Mouse (Mus musculus) heart, embryonic 11.5 days (tissue): ENCODE measurements at regions not wholly inside any gene's neighbourhood (a gene's known extent, or its start where the extent isn't known, plus 50 kb on each side); places are given as distances from the start of the nearest gene placed in this dataset.

Experiments used
- ATAC-seq: fragments of 200-750 bp; cut with Nextera tagmentation; replicated peaks from 2 replicates; pipeline ENCODE4 v1.8.0; 2017; ENCODE audit warnings: moderate library complexity; ENCODE audit not compliant: insufficient number of reproducible peaks, low FRiP score, low TSS enrichment
- H3K27ac ChIP-seq: fragments of 300-500 bp; sonication (generic); 2 replicates; pipeline ENCODE4 v1.5.1; 2014; ENCODE audit warnings: mild to moderate bottlenecking, low read depth, low read length
- H3K27me3 ChIP-seq: fragments of 300-500 bp; sonication (generic); 2 replicates; pipeline ENCODE4 v1.6.1; 2014; ENCODE audit warnings: mild to moderate bottlenecking, low read length, mixed read lengths; ENCODE audit not compliant: control insufficient read depth, insufficient read depth
- H3K36me3 ChIP-seq: fragments of 300-500 bp; sonication (generic); 2 replicates; pipeline ENCODE4 v1.6.1; 2014; ENCODE audit warnings: mild to moderate bottlenecking, low read length, moderate library complexity, mixed read lengths; ENCODE audit not compliant: control insufficient read depth, insufficient read depth
- H3K4me1 ChIP-seq: fragments of 300-500 bp; sonication (generic); 2 replicates; pipeline ENCODE4 v1.6.1; 2014; ENCODE audit warnings: low read length; ENCODE audit not compliant: control insufficient read depth, insufficient read depth
- H3K4me2 ChIP-seq: fragments of 300-500 bp; sonication (generic); 2 replicates; pipeline ENCODE4 v1.6.1; 2014; ENCODE audit warnings: mild to moderate bottlenecking, moderate library complexity
- H3K4me3 ChIP-seq: fragments of 300-500 bp; sonication (generic); 2 replicates; pipeline ENCODE4 v1.5.1; 2014; ENCODE audit warnings: low read depth, low read length
- H3K9ac ChIP-seq: fragments of 300-500 bp; sonication (generic); 2 replicates; pipeline ENCODE4 v1.6.1; 2014; ENCODE audit warnings: mild to moderate bottlenecking, low read depth, low read length, moderate library complexity
- H3K9me3 ChIP-seq: fragments of 300-500 bp; sonication (generic); replicated peaks from 2 replicates; pipeline ENCODE4 v1.6.1; 2016; ENCODE audit warnings: low read length; ENCODE audit not compliant: control insufficient read depth
- WGBS: fragments of 180-500 bp; shearing (Covaris S2); extraction: QIAGEN DNeasy Blood & Tissue Kit; methylation state at CpG from one replicate; pipeline ENCODE4 v1.1.7; 2014; ENCODE audit not compliant: insufficient replicate concordance; 5-methylcytosine and 5-hydroxymethylcytosine counted together

DNA sequence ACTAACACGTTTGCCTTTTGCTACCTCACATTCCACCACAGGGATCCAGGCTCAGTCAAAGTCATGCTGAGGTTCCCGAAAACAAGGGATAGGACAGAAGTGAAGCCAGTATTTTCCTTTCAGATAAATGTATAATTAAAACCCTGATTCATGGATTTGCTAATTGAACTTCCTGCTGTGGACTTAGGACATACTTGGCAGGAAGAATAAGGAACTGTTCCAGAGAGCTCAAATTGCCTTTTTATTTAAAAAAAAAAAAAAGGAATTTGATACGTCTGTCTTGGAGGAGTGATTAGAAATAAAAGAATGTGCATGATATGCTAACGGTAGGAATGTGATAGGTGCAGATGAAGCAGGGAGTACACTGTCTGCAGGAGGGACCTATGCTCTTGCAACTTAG lies 181.7 kb downstream of the Rps29 start:
- Histone ChIP-seq H3K4me3 (no peak overlapping the region), H3K9me3 (no peaks in the 10 kb centered on the region), H3K27me3 (no peaks in the 10 kb centered on the region), H3K4me1 (no peaks in the 10 kb centered on the region), H3K9ac (no peak overlapping the region), H3K27ac (no peak overlapping the region), H3K4me2 (no peak overlapping the region), H3K36me3 (no peaks in the 10 kb centered on the region)
- no peak for ATAC-seq
- WGBS, result 58% methylated on average over 4 of the region's 4 CpGs

DNA sequence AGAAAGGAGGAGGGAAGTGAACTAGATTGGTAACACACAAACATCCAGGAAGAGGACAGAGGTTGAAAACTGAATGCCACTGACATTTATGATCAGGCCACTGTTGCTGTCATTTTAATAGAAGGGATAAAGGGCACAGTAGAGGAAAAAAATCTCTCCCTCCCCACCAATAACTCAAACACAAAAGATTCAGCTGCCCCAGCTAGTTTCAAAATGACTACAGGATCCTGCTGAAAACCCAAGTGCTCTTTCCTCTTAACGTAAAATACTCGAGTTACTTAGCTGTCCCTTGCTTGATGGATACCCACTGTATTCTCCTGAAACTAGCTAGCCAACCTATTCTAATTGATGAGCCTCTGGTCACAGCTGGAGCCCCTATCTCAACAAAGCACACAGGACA lies 211.7 kb downstream of the Rps29 start:
- H3K27me3 ChIP-seq, result no peaks in the 10 kb centered on the region
- H3K9me3 ChIP-seq, result no peaks in the 10 kb centered on the region
- H3K27ac ChIP-seq, result no peak overlapping the region
- no peaks in the 10 kb centered on the region for H3K4me1 ChIP-seq
- no peak for ATAC-seq
- no peaks in the 10 kb centered on the region for H3K36me3 ChIP-seq
- H3K4me3 ChIP-seq, result no peak overlapping the region
- H3K9ac ChIP-seq, result no peak overlapping the region
- H3K4me2 ChIP-seq, result no peak overlapping the region
- 85% methylated on average over 2 of the region's 2 CpGs for WGBS

DNA sequence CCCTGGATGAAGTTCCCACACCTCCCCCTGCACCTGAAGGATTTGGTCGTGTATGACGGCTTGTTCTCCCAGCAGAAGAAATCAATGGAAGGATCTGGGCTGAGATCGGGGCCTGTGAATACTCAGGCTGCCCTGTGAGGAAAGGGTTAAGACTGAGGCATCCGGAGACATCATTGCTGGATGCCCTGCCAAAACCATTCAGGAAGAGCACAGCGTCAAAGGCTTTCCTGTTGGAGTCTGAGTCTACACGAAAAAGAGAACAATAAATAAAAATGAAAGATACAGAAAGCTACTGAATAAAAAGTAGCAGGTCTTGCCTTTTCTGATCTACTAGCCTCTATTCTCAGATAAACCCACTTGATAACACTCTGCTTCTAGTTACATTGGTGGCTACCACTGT lies 248.4 kb downstream of the Rps29 start:
- no peak overlapping the region for H3K27ac ChIP-seq
- no peak overlapping the region for H3K9ac ChIP-seq
- H3K27me3 ChIP-seq, result no peaks in the 10 kb centered on the region
- no peaks in the 10 kb centered on the region for H3K36me3 ChIP-seq
- no peaks in the 10 kb centered on the region for H3K9me3 ChIP-seq
- no peak overlapping the region for H3K4me3 ChIP-seq
- H3K4me1 ChIP-seq, result no peaks in the 10 kb centered on the region
- no peak overlapping the region for H3K4me2 ChIP-seq
- no peak for ATAC-seq
- WGBS, result 41% methylated on average over 6 of the region's 6 CpGs

DNA sequence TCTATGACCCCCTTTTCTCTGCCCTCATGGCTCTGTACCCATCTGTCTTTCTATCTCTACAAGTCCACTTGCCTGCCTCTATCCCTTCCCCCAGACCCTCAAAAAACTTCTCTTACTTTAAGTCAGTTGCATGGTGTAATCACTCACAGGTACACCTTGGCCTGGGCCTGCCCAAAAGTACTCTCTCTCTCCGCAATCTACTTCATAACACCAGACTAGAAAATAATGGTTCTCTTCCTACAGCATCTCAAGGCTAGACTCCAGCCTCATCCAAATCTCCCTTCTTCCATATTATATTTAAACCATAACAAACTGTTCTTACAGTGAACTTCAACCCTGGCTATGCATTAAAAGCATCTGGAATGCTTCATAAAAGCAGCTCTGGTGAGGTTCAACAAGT lies 254.2 kb downstream of the Rps29 start:
- H3K4me2 ChIP-seq, result no peak overlapping the region
- H3K9ac ChIP-seq, result no peak overlapping the region
- no peak overlapping the region for H3K4me3 ChIP-seq
- no peaks in the 10 kb centered on the region for H3K36me3 ChIP-seq
- H3K9me3 ChIP-seq, result no peaks in the 10 kb centered on the region
- H3K27ac ChIP-seq, result no peak overlapping the region
- H3K27me3 ChIP-seq, result no peaks in the 10 kb centered on the region
- H3K4me1 ChIP-seq, result no peaks in the 10 kb centered on the region
- 86% methylated on average over 1 of the region's 1 CpGs for WGBS
- ATAC-seq, result no peak

DNA sequence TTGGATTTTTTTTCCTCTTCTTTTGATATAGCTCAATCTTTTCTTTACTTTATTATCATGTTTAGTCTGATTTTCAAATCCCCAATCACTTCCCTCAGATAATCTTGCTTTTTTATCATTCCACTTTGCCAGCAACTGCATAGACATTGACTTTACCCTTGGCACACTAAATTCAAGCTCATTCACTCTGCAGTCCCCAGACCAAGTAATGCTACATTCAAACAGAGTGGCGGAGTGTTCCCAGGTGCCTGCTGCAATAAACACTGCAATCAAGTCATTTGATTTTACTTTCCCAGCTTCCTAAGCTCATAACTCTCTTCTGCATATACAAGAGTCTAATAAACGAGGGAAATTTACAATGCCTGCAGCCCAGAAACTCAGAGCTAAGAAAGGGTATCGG lies 269.8 kb downstream of the Rps29 start:
- Histone ChIP-seq H3K36me3 (no peaks in the 10 kb centered on the region), H3K27me3 (no peaks in the 10 kb centered on the region), H3K9me3 (no peaks in the 10 kb centered on the region), H3K4me2 (no peak overlapping the region), H3K4me1 (no peaks in the 10 kb centered on the region), H3K27ac (no peak overlapping the region), H3K4me3 (no peak overlapping the region), H3K9ac (no peak overlapping the region)
- ATAC-seq, result no peak
- WGBS, result 79% methylated on average over 3 of the region's 3 CpGs

DNA sequence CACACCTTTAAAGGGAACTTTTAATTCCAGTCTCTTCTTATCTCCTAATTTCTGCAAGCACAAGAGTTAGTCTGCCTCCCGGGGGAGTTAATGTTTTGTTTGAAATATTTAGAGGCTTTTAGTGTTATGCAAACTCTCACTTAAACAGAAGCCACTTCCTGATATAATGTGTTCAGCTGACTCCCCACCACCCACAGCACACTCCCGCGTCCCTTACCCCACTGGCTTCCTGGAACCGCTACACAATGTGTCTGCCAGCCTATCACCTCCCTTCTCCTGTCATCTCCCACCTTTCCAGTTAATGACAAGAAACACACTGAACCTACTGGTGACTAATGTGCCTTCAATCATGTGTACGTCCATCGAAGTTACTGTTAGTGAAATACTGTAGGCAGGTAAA lies 276.5 kb downstream of the Rps29 start:
- Histone ChIP-seq H3K4me2 (no peak overlapping the region), H3K4me3 (no peak overlapping the region), H3K27ac (no peak overlapping the region), H3K4me1 (no peaks in the 10 kb centered on the region), H3K36me3 (no peaks in the 10 kb centered on the region), H3K9ac (no peak overlapping the region), H3K27me3 (no peaks in the 10 kb centered on the region), H3K9me3 (no peaks in the 10 kb centered on the region)
- no peak for ATAC-seq
- WGBS, result 75% methylated on average over 6 of the region's 6 CpGs

DNA sequence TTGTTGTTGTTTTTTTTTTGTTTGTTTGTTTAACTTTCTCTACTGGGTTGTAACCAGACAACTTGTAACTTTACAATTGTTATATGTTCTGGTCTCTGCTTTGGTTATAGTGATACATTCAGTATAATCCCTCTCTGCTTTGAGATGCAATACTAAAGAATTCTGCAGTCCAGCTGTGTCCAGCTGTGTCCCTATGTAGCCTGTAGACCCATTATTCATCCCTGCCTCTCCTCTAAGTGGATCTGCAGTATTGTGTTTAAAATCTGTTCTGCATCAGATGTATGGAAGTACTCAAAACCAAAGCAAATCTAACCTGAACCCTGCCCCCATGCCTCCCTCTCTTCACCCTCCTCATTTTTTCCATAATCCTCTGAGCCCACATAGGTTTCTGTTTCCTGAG lies 279.6 kb downstream of the Rps29 start:
- H3K4me3 ChIP-seq, result no peak overlapping the region
- H3K4me2 ChIP-seq, result no peak overlapping the region
- H3K9ac ChIP-seq, result no peak overlapping the region
- H3K27ac ChIP-seq, result no peak overlapping the region
- no peaks in the 10 kb centered on the region for H3K27me3 ChIP-seq
- no peaks in the 10 kb centered on the region for H3K36me3 ChIP-seq
- no peak for ATAC-seq
- H3K4me1 ChIP-seq, result no peaks in the 10 kb centered on the region
- H3K9me3 ChIP-seq, result no peaks in the 10 kb centered on the region

DNA sequence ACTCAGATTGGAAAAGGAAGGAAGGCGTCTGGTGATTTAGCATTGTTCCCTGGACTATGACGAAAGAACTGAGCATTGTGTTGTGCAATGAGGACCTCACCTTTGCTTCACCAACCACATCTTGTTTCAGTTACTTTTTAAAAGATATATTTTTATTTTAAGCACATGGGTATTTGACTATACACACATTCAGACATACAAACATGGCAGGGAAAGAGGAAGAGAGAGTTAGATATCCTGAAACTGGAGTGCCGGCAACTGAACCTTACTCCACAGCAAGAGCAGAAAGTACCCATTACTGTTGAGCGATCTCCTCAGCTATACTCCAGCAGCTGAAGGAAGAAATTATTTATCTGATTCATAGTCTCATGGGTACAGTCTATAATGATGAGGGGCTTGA lies 287.7 kb downstream of the Rps29 start:
- Histone ChIP-seq H3K9me3 (no peaks in the 10 kb centered on the region), H3K27ac (no peak overlapping the region), H3K4me3 (no peak overlapping the region), H3K9ac (no peak overlapping the region), H3K4me1 (no peaks in the 10 kb centered on the region), H3K4me2 (no peak overlapping the region), H3K36me3 (no peaks in the 10 kb centered on the region), H3K27me3 (no peaks in the 10 kb centered on the region)
- WGBS, result 86% methylated on average over 4 of the region's 4 CpGs
- ATAC-seq, result no peak

DNA sequence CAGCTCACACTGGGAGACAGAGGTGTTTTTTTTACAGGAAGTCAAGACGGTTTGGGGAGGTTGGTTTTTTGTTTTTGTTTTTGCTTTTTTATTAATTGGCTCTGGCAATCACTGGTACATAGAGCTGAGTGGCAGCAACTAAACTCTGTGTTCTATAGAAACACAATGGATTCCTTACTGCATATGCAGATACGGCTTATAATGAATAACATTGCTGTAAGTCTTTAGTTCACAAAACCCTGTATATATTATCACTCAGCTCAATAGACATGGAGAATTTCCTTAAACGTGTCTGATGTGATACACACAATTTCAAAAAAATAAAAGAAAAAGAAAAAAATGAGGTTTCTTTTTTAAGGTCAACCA lies 296.0 kb downstream of the Rps29 start:
- H3K27me3 ChIP-seq, result no peaks in the 10 kb centered on the region
- WGBS, result 62% methylated on average over 3 of the region's 3 CpGs

More for the DNA sequence above, 296.0 kb downstream of the Rps29 start:
- no peak overlapping the region for H3K4me3 ChIP-seq
- no peaks in the 10 kb centered on the region for H3K36me3 ChIP-seq
- H3K9me3 ChIP-seq, result no peaks in the 10 kb centered on the region
- H3K4me1 ChIP-seq, result no peaks in the 10 kb centered on the region
- no peak for ATAC-seq
- H3K4me2 ChIP-seq, result no peak overlapping the region
- no peak overlapping the region for H3K27ac ChIP-seq
- no peak overlapping the region for H3K9ac ChIP-seq
